Mouse (Mus musculus): ENCODE results near the gene Smad6. TPM values are rescaled to one million over a fixed set of nuclear protein-coding genes. Genes with fewer than 3 reads are reported as not detected.

The Smad6 gene
- total and polyA plus RNA-seq, 2 experiments from 2014 or later: 1.7 to 11.9 TPM

DNA sequence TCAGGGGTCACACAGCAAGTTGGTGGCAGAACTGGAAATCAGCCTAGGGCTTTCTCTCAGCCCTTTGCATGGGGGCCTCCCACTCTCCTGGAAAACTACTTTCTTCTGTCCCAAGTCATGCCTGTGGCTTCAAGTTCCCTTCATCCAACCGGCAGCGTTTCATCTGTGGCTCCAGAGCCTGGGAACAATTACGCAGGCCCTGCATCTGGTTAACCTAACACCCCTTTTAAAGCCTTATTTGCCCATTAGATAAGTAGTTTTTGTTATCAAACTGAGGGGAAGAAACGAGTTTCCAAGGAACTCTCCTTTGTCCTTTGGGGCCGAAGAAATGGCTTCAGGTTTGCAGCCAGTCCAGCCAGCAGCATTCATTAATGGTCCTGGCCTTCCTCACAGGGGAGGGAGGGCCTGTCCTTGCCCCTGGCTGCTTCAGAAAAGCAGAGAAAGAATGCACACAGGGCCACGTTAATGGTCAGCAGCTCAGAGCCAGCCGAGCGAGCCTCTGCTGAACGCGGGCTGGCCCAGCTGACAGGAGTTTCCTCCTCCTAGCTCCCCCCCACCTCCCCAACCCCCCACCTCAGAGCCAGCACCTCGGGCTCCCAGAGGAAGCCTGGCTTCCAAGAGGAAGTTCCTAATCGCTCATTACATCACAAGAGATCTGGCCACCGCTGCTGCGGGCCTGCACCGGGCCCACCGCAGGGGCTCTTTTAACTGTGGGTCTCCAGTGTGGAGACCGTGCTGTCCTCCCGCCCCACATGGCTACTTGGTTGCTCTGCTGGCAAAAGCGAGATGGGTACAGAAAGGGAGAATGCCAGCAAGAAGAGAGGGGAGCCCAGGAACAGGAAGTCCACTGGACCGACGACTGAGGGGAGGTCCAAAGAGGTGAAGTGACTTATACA is 61.7 kb downstream of the Smad6 start:
- H3K9ac ChIP-seq (replicated peaks; ENCODE audit: low read length): peak overlapping the region; percentile 23; the same call in 1 of the 2 replicates
- no peak overlapping the region for H3K4me3 ChIP-seq (ENCODE audit: low read length)
- no peaks in the 10 kb centered on the region for H3K36me3 ChIP-seq (ENCODE audit: insufficient read depth, low read length)
- WGBS: 11% methylated on average over 21 of the region's 21 CpGs
- peak overlapping the region; percentile 21; the same call in 1 of the 2 replicates for H3K4me2 ChIP-seq (ENCODE audit: low read depth, low read length)
- no peaks in the 10 kb centered on the region for H3K27me3 ChIP-seq (ENCODE audit: insufficient read depth, low read length)
- peaks cover 28% of the 10 kb centered on the region for H3K4me1 ChIP-seq (ENCODE audit: insufficient read depth, low read length)
- DNase-seq (ENCODE audit: low spot score): peak; percentile 27
- no peak for TF ChIP-seq CTCF (IDR thresholded peaks at IDR 0.05; ENCODE audit: low read depth)
- ATAC-seq: no peak
- peak overlapping the region; percentile 62 for H3K27ac ChIP-seq
- H3K9me3 ChIP-seq (ENCODE audit: low read length): no peaks in the 10 kb centered on the region

- H3K27me3 ChIP-seq (ENCODE audit: insufficient read depth, low read length): no peaks in the 10 kb centered on the region
- peak; percentile 91 for TF ChIP-seq CTCF (IDR thresholded peaks at IDR 0.05; ENCODE audit: low read depth)
- H3K4me3 ChIP-seq (ENCODE audit: low read length): no peak overlapping the region
- 31% methylated on average over 17 of the region's 17 CpGs for WGBS
- peaks cover 28% of the 10 kb centered on the region for H3K4me1 ChIP-seq (ENCODE audit: insufficient read depth, low read length)
- H3K9ac ChIP-seq (replicated peaks; ENCODE audit: low read length): no peak overlapping the region
- peak; percentile 71 for DNase-seq (ENCODE audit: low spot score)
- peak; percentile 64 for ATAC-seq
- no peaks in the 10 kb centered on the region for H3K9me3 ChIP-seq (ENCODE audit: low read length)
- peak overlapping the region; percentile 56 for H3K27ac ChIP-seq
- H3K36me3 ChIP-seq (ENCODE audit: insufficient read depth, low read length): no peaks in the 10 kb centered on the region
- no peak overlapping the region for H3K4me2 ChIP-seq (ENCODE audit: low read depth, low read length)
Measured at GRCm38 (mm10) chr9:63959129-63959932, 62.5 kb downstream of the Smad6 start.

DNA sequence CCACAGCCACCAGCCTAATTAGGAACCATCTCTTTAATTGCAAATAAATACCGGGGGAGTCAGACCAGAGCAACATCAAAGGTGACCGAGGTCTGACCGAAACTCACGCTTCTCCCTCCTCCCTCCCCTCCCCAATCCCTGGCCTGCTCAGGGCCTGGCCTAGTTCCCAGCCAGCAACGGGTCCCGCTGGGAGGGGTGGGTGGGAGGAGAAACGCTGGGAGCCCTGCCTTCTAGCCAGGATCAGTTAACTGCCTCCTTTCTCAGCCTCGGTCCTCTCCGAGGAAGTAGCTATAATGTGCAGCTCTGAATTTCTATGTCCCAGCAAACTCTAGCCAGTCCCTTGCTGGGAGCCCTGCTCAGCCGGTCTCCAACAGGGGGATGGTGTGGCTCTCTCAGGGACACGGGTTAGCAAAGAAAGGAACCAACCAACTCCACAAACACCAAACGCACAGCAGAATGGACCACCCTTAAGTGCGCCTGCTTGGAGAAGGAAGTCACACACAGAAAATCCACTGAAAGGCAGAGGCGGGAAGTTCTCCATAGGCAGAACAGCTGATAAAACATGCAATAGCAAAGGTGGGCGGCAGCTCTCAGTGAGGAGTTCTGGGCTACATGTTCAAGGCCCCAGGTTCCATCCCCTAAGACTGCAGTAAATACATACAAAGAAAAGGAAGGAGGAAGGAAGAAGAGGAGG is 63.4 kb downstream of the Smad6 start:
- ATAC-seq: no peak
- Histone ChIP-seq H3K36me3 (ENCODE audit: insufficient read depth, low read length) (no peaks in the 10 kb centered on the region), H3K27me3 (ENCODE audit: insufficient read depth, low read length) (no peaks in the 10 kb centered on the region), H3K27ac (peak overlapping the region; percentile 37; the same call in 1 of the 2 replicates), H3K9me3 (ENCODE audit: low read length) (no peaks in the 10 kb centered on the region), H3K4me2 (ENCODE audit: low read depth, low read length) (peak overlapping the region; percentile 11; the same call in 1 of the 2 replicates), H3K4me3 (ENCODE audit: low read length) (no peak overlapping the region), H3K9ac (replicated peaks; ENCODE audit: low read length) (no peak overlapping the region), H3K4me1 (ENCODE audit: insufficient read depth, low read length) (peaks cover 28% of the 10 kb centered on the region)
- no peak for TF ChIP-seq CTCF (IDR thresholded peaks at IDR 0.05; ENCODE audit: low read depth)
- peak; percentile 67 for DNase-seq (ENCODE audit: low spot score)
- WGBS: 21% methylated on average over 15 of the region's 15 CpGs

- Histone ChIP-seq H3K4me2 (ENCODE audit: low read depth, low read length) (no peak overlapping the region; the same call in 1 of the 2 replicates), H3K27me3 (ENCODE audit: insufficient read depth, low read length) (no peaks in the 10 kb centered on the region), H3K36me3 (ENCODE audit: insufficient read depth, low read length) (no peaks in the 10 kb centered on the region), H3K9me3 (ENCODE audit: low read length) (no peaks in the 10 kb centered on the region), H3K9ac (replicated peaks; ENCODE audit: low read length) (no peak overlapping the region), H3K27ac (no peak overlapping the region), H3K4me3 (ENCODE audit: low read length) (no peak overlapping the region), H3K4me1 (ENCODE audit: insufficient read depth, low read length) (peaks cover 28% of the 10 kb centered on the region)
- DNase-seq (ENCODE audit: low spot score) (no peak), ATAC-seq (no peak)
- TF ChIP-seq CTCF (IDR thresholded peaks at IDR 0.05; ENCODE audit: low read depth): no peak
- WGBS: 63% methylated on average over 11 of the region's 11 CpGs
Measured at GRCm38 (mm10) chr9:63957647-63958185, 64.1 kb downstream of the Smad6 start.

GRCm38 (mm10) chr9:63956052-63956451 is 65.8 kb downstream of the Smad6 start:
- H3K9me3 ChIP-seq (ENCODE audit: low read length): no peaks in the 10 kb centered on the region
- H3K4me1 ChIP-seq (ENCODE audit: insufficient read depth, low read length): peaks cover 26% of the 10 kb centered on the region
- no peak overlapping the region for H3K27ac ChIP-seq
- ATAC-seq: 0 out of 2 replicates have a peak, but pooled peaks have one; percentile 34
- DNase-seq (ENCODE audit: low spot score): peak; percentile 86
- H3K4me3 ChIP-seq (ENCODE audit: low read length): no peak overlapping the region
- WGBS: 22% methylated on average over 9 of the region's 9 CpGs
- TF ChIP-seq CTCF (IDR thresholded peaks at IDR 0.05; ENCODE audit: low read depth): peak; percentile 94
- no peaks in the 10 kb centered on the region for H3K36me3 ChIP-seq (ENCODE audit: insufficient read depth, low read length)
- no peak overlapping the region for H3K9ac ChIP-seq (replicated peaks; ENCODE audit: low read length)
- no peaks in the 10 kb centered on the region for H3K27me3 ChIP-seq (ENCODE audit: insufficient read depth, low read length)
- no peak overlapping the region for H3K4me2 ChIP-seq (ENCODE audit: low read depth, low read length)

DNA sequence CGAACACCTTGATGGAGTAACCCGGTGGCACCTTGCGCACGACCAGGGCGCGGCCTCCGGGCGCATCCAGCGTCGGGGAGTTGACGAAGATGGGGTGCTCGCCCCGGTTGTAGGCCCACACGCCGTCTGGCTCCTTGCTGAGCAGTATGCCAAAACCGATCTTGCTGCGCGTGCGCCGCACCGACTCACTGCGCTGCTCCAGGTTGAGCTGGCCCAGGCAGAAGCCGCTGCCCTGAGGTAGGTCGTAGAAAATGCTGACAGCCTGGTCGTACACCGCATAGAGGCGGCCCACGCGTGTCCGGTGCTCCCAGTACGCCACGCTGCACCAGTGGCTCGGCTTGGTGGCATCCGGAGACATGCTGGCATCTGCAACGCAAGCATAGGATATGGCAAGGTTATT is 68.2 kb downstream of the Smad6 start:
- WGBS: 53% methylated on average over 35 of the region's 35 CpGs
- no peaks in the 10 kb centered on the region for H3K9me3 ChIP-seq (ENCODE audit: low read length)
- H3K9ac ChIP-seq (replicated peaks; ENCODE audit: low read length): 0 out of 2 replicates have a peak overlapping the region, but pooled peaks have one; percentile 21
- peaks cover 6% of the 10 kb centered on the region; the same call in 1 of the 2 replicates for H3K4me1 ChIP-seq (ENCODE audit: insufficient read depth, low read length)
- no peak overlapping the region for H3K27ac ChIP-seq
- no peaks in the 10 kb centered on the region for H3K36me3 ChIP-seq (ENCODE audit: insufficient read depth, low read length)
- H3K4me2 ChIP-seq (ENCODE audit: low read depth, low read length): peak overlapping the region; percentile 33
- H3K4me3 ChIP-seq (ENCODE audit: low read length): peak overlapping the region; percentile 11; the same call in 1 of the 2 replicates
- ATAC-seq (no peak), DNase-seq (ENCODE audit: low spot score) (peak; percentile 42)
- TF ChIP-seq CTCF (IDR thresholded peaks at IDR 0.05; ENCODE audit: low read depth): no peak
- no peaks in the 10 kb centered on the region for H3K27me3 ChIP-seq (ENCODE audit: insufficient read depth, low read length)
